Mouse (Mus musculus): ENCODE measurements around the gene Synj2. TPM values are rescaled to one million over a fixed set of nuclear protein-coding genes. Genes with fewer than 3 reads are reported as not detected.
"Not testable (repeated sequence)": the region's sequence is repeated elsewhere in the genome, so short reads cannot be mapped to it uniquely, and the experiment has no call there.

The Synj2 gene
- polyA plus RNA-seq, 1 experiment, result not detected

GRCm38 (mm10) chr17:6019776-6020175, 78.7 kb downstream of the Synj2 start:
- TF ChIP-seq CTCF (IDR thresholded peaks at IDR 0.05; ENCODE audit: insufficient read depth, low read depth, low read length) (no peak), POLR2A (IDR thresholded peaks at IDR 0.05; ENCODE audit: insufficient read depth, low read depth, low read length) (no peak)
- H3K4me1 ChIP-seq (ENCODE audit: control insufficient read depth, insufficient read depth, low read length), result peaks cover 12% of the 10 kb centered on the region
- no peak overlapping the region for H3K4me3 ChIP-seq (ENCODE audit: insufficient read depth, low read depth, low read length)
- WGBS, result 62% methylated on average over 2 of the region's 2 CpGs
- H3K27ac ChIP-seq (ENCODE audit: insufficient read depth, low read depth, low read length), result no peak overlapping the region

DNA sequence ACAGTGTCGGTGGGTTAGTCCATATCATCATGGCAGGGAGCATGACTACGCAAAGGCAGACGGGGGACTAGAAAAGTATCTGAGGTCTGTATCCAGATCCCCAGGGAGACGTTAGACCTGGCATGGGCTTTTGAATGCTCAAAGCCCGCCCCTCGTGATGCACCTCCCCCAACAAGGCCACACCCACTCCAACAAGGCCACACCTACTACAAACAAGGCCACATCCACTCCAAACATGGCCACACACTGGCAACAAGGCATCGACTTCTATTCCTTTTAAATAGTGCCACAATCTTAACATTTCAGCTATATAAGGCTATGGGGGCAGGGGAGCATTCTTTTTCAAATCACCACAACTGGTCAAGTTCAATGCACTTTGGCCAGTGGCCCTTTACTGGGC, 79.6 kb downstream of the Synj2 start:
- WGBS, result 50% methylated on average over 7 of the region's 7 CpGs
- Histone ChIP-seq H3K27ac (ENCODE audit: insufficient read depth, low read depth, low read length) (no peak overlapping the region), H3K4me3 (ENCODE audit: insufficient read depth, low read depth, low read length) (no peak overlapping the region), H3K4me1 (ENCODE audit: control insufficient read depth, insufficient read depth, low read length) (peaks cover 8% of the 10 kb centered on the region)
- no peak for TF ChIP-seq POLR2A (IDR thresholded peaks at IDR 0.05; ENCODE audit: insufficient read depth, low read depth, low read length)
- TF ChIP-seq CTCF (IDR thresholded peaks at IDR 0.05; ENCODE audit: insufficient read depth, low read depth, low read length), result no peak

DNA sequence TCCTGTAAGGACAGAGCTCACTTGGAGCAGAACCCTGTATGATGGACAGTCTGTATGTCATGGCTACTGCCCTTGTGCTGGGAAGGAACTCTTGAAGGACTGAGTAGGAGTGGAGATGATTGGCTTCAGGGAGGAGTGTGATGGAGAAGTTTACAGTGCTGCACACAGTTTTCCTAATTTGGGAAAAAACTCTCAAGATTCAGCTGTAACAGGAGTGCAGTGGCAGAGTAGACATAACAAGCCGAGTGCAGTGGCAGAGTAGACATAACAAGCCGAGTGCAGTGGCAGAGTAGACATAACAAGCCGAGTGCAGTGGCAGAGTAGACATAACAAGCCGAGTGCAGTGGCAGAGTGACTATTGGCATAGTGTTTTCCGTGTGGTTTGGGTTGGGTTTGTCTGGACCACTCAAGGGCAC, 80.3 kb downstream of the Synj2 start:
- H3K4me3 ChIP-seq (ENCODE audit: insufficient read depth, low read depth, low read length); H3K4me1 ChIP-seq (ENCODE audit: control insufficient read depth, insufficient read depth, low read length); H3K27ac ChIP-seq (ENCODE audit: insufficient read depth, low read depth, low read length): not testable (repeated sequence)
- 27% methylated on average over 5 of the region's 5 CpGs for WGBS

- TF ChIP-seq CTCF (IDR thresholded peaks at IDR 0.05; ENCODE audit: insufficient read depth, low read depth, low read length), result no peak
- TF ChIP-seq POLR2A (IDR thresholded peaks at IDR 0.05; ENCODE audit: insufficient read depth, low read depth, low read length), result no peak
- Histone ChIP-seq H3K4me1 (ENCODE audit: control insufficient read depth, insufficient read depth, low read length) (no peaks in the 10 kb centered on the region), H3K27ac (ENCODE audit: insufficient read depth, low read depth, low read length) (no peak overlapping the region), H3K4me3 (ENCODE audit: insufficient read depth, low read depth, low read length) (no peak overlapping the region)
- WGBS, result 83% methylated on average over 7 of the region's 7 CpGs
These were observed 84.8 kb downstream of the Synj2 start for GRCm38 (mm10) chr17:6025831-6026230.

- WGBS, result 41% methylated on average over 8 of the region's 8 CpGs
- Histone ChIP-seq H3K4me1 (ENCODE audit: control insufficient read depth, insufficient read depth, low read length) (0 out of 2 replicates have a peak, but pooled peaks cover 3% of the 10 kb centered on the region), H3K4me3 (ENCODE audit: insufficient read depth, low read depth, low read length) (no peak overlapping the region), H3K27ac (ENCODE audit: insufficient read depth, low read depth, low read length) (no peak overlapping the region)
- TF ChIP-seq CTCF (IDR thresholded peaks at IDR 0.05; ENCODE audit: insufficient read depth, low read depth, low read length) (no peak), POLR2A (IDR thresholded peaks at IDR 0.05; ENCODE audit: insufficient read depth, low read depth, low read length) (no peak)
These were observed 94.6 kb downstream of the Synj2 start for GRCm38 (mm10) chr17:6035661-6036060.

DNA sequence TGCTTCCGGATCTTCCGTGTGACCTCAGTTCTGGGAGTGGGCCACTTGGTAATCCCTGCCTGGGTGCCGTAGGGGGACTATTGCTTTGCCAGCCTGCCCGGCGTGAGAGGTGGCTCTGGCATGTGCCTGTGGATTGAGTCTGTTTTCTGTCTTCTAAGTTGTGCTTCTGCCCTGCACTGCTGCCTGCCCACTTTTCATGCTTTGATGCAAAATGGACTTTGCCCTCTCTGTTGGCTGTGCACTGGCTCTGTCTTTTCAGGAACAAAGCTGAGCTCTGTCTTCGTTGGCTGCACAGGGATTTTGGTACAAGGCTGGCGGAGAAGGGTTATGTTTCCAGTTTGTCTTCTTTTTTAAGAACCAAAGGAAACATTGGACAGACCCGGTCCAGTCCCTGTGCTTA, 95.4 kb downstream of the Synj2 start:
- no peak for TF ChIP-seq CTCF (IDR thresholded peaks at IDR 0.05; ENCODE audit: insufficient read depth, low read depth, low read length)
- TF ChIP-seq POLR2A (IDR thresholded peaks at IDR 0.05; ENCODE audit: insufficient read depth, low read depth, low read length), result no peak
- H3K27ac ChIP-seq (ENCODE audit: insufficient read depth, low read depth, low read length), result no peak overlapping the region
- 70% methylated on average over 8 of the region's 8 CpGs for WGBS
- no peak overlapping the region for H3K4me3 ChIP-seq (ENCODE audit: insufficient read depth, low read depth, low read length)
- H3K4me1 ChIP-seq (ENCODE audit: control insufficient read depth, insufficient read depth, low read length), result 0 out of 2 replicates have a peak, but pooled peaks cover 3% of the 10 kb centered on the region

DNA sequence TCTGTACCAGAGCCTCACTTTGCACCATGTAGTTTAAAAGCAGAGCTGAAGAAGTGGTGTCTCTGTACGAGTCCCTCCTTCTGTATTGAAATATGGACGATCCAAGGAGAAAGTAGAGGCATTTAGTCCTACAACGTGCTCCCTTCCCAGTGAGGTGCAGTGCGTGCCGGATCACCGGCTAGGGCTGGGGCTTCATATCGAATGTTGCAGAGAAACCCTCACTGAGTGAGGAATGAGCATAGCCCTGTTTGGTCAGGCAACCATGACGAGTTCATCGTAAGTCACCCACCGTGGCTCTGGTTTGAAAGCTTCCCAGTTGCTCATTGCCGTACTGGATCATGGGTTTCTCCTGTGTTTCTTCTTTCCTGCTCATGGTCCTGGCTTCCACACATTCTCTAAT, 95.8 kb downstream of the Synj2 start:
- no peak overlapping the region for H3K27ac ChIP-seq (ENCODE audit: insufficient read depth, low read depth, low read length)
- H3K4me1 ChIP-seq (ENCODE audit: control insufficient read depth, insufficient read depth, low read length), result 0 out of 2 replicates have a peak, but pooled peaks cover 3% of the 10 kb centered on the region
- H3K4me3 ChIP-seq (ENCODE audit: insufficient read depth, low read depth, low read length), result no peak overlapping the region
- no peak for TF ChIP-seq POLR2A (IDR thresholded peaks at IDR 0.05; ENCODE audit: insufficient read depth, low read depth, low read length)
- no peak for TF ChIP-seq CTCF (IDR thresholded peaks at IDR 0.05; ENCODE audit: insufficient read depth, low read depth, low read length)
- 88% methylated on average over 11 of the region's 11 CpGs for WGBS

GRCm38 (mm10) chr17:6037507-6037906, 96.4 kb downstream of the Synj2 start:
- TF ChIP-seq CTCF (IDR thresholded peaks at IDR 0.05; ENCODE audit: insufficient read depth, low read depth, low read length) (no peak), POLR2A (IDR thresholded peaks at IDR 0.05; ENCODE audit: insufficient read depth, low read depth, low read length) (no peak)
- no peak overlapping the region for H3K27ac ChIP-seq (ENCODE audit: insufficient read depth, low read depth, low read length)
- 78% methylated on average over 10 of the region's 10 CpGs for WGBS
- H3K4me3 ChIP-seq (ENCODE audit: insufficient read depth, low read depth, low read length), result no peak overlapping the region
- 0 out of 2 replicates have a peak, but pooled peaks cover 3% of the 10 kb centered on the region for H3K4me1 ChIP-seq (ENCODE audit: control insufficient read depth, insufficient read depth, low read length)

DNA sequence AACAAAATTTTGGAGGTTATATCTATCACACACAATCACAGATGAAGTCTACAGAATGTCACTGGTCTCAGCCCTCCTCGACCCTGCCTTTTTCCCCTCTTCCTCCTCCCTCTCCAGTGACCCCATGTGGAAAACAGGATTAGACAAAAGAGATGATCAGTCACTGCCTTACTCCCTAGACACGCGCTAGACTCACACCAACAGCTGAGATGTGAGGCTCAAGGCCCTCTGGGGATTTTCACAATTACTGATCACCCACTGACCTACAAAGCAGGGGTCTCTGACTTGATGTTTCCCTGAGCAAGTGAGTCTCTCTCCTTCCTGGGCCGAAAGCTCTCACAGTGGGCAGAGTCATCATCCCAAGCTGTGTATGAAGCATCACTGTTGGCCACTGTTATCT, 111.7 kb downstream of the Synj2 start:
- 75% methylated on average over 4 of the region's 4 CpGs for WGBS
- Histone ChIP-seq H3K4me3 (ENCODE audit: insufficient read depth, low read depth, low read length) (no peak overlapping the region), H3K27ac (ENCODE audit: insufficient read depth, low read depth, low read length) (no peak overlapping the region), H3K4me1 (ENCODE audit: control insufficient read depth, insufficient read depth, low read length) (peaks cover 6% of the 10 kb centered on the region)
- TF ChIP-seq POLR2A (IDR thresholded peaks at IDR 0.05; ENCODE audit: insufficient read depth, low read depth, low read length) (no peak), CTCF (IDR thresholded peaks at IDR 0.05; ENCODE audit: insufficient read depth, low read depth, low read length) (no peak)

DNA sequence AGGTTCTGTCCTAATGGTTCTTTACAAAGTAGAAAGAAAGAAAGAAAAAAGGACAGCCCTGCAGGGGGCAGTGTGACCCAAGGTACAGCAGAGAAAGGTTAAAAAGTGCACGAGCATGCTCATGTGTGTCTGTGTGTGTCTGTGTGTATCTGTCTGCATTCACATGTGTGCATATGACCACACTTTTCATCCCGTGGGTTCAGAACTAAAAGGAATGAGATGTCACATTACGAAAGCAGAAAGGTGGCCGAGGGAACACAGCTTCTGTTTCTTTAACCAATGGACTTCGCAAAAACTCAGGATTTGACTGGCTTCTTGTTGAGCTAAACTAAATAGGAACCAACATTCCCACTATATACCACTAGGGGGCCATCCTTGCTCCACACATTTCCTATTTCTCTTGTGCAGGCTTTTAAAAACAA, 113.9 kb downstream of the Synj2 start:
- Histone ChIP-seq H3K27ac (ENCODE audit: insufficient read depth, low read depth, low read length) (no peak overlapping the region), H3K4me1 (ENCODE audit: control insufficient read depth, insufficient read depth, low read length) (peaks cover 6% of the 10 kb centered on the region), H3K4me3 (ENCODE audit: insufficient read depth, low read depth, low read length) (no peak overlapping the region)
- TF ChIP-seq CTCF (IDR thresholded peaks at IDR 0.05; ENCODE audit: insufficient read depth, low read depth, low read length), result no peak
- WGBS, result 22% methylated on average over 5 of the region's 5 CpGs

Measured in olfactory bulb, adult 2 months (tissue).